Mouse (Mus musculus) kidney, adult 18-20 months (tissue): Measurements from ENCODE around the gene Nr3c2.

ENCODE experiments used
- DNase-seq: peaks from one replicate; pipeline ENCODE4 v3.0.0; 2021

The Nr3c2 gene

GRCm38 (mm10) chr8:76899411-76900154 is at the start of gene Nr3c2:
TSS of gene Nr3c2 (plus strand) at chr8:76899442.
- peak; percentile 54 for DNase-seq

GRCm38 (mm10) chr8:76858534-76858933 is 40.7 kb upstream of the Nr3c2 start:
- DNase-seq: no peak

DNA sequence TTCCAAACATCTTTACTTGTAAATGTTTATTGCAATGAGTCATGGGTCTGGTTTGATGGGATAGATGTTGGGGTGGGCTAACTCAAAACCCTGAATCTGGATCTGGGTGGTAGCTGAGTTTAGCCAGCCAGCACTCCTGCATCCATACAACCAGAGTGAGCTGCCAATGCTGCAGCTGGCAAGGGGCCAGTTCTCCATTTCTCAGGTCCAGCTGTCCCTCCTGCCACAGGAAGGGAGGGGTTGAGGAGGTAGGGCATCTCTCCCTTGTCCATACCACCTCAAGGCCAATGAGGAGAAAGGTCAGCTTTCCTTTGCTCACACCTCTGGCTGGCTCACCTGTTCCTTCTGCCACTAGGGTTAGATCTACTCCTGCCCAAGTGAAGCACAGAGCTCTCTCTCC is 39.5 kb upstream of the Nr3c2 start:
- no peak for DNase-seq

DNA sequence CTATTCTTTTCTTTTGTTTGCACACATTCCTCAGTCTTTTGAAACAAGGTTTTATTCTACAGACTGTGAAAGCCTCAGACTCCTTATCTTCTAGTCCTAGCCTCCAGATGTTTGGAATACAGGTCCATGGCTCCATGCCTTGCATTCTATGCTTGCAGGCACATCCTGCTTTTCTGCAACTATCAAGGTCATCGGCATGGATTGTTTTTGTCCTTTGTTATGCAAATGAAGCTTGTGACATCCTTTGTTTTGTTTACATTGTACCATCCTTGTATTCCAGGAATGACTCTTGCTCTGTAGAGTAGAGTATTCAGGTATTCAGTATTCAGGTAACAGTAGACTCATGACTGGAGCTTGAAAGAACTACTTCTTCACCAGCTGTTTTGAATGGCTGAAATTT is 36.2 kb upstream of the Nr3c2 start:
- DNase-seq: no peak

GRCm38 (mm10) chr8:76876809-76877208 is 22.4 kb upstream of the Nr3c2 start:
- no peak for DNase-seq

DNA sequence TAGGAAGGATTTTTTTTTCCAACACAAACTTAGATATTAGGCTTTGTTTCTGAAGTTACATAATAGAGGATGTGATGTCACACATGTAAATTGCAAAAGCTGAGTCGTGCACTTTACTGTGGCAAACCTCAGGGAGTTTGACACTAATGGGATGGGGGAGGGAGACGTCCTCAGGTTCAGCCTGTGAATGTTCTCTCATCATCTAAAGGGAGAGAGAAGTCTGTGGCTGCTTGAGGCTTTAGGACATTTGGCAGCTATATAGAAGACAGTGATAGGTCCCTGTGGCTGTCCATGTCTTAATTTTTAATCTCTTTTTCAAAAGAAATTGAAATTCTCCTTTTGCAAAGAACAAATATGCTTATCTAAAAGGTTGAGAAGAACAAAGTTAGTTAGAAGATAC is 2.2 kb upstream of the Nr3c2 start:
- no peak for DNase-seq

DNA sequence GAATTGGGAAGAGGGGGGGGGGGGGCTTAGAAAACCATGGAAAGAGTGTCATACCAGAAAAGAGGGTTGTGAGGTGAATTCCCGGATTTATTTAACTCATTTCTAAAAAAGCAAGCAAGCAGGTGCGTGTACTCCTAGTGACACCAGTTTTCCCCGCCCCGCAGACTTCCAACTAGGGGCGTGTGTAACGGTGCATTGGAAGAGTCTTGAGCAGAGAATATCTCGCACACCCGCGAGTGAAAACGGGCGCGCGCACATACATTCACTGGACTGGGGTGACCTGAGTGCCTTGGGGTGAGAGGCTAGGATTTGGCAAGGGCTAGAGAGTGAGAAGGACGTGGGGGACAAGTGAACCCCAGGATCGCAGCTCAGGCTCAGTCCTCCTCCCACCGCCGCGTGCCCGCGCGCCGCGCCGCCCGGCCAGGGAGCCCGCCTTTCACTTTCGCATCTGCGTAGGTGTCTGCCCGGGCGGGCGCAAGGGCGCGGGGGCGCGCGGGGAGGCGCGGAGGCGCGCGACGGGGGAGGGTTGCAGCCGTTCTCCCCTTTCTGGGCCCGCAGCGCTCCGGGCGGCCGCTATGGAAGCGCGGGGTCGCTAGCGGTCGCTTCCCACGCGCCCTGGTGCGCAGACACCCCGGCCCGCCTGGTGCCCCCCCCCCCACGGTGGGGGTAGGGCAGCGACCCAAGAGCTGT is 376 bp upstream of the Nr3c2 start:
- DNase-seq: peak; percentile 82

GRCm38 (mm10) chr8:76900155-76901141 is 1.2 kb downstream of the Nr3c2 start:
- DNase-seq: peak; percentile 76

- peak; percentile 98 for DNase-seq
These were observed 2.4 kb downstream of the Nr3c2 start for GRCm38 (mm10) chr8:76901430-76902204.

- peak; percentile 10 for DNase-seq
These were observed 3.2 kb downstream of the Nr3c2 start for GRCm38 (mm10) chr8:76902205-76903078.

GRCm38 (mm10) chr8:76911206-76911605 is 12.0 kb downstream of the Nr3c2 start:
- DNase-seq: no peak

DNA sequence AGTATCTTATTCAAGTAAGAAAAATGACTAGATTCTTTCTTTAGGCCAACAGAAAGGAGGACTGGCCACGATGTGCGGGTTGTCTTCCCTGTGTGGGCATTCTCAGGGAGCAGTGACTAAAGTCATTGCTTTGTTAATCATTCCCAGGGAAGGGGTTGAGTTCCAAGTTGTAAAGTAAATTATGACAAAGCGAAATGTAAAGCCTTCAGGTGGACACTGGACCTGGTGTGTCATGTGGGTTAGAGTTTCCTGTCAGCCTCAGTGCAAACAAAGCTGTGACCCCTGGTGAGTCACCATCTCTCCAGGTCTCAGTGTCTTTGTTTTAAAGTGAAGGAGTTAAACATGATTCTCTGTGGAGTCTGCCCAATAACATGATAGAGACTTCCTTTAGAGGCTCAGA is 13.4 kb downstream of the Nr3c2 start:
- peak; percentile 9 for DNase-seq

- no peak for DNase-seq
These were observed 14.0 kb downstream of the Nr3c2 start for GRCm38 (mm10) chr8:76913207-76913606.

DNA sequence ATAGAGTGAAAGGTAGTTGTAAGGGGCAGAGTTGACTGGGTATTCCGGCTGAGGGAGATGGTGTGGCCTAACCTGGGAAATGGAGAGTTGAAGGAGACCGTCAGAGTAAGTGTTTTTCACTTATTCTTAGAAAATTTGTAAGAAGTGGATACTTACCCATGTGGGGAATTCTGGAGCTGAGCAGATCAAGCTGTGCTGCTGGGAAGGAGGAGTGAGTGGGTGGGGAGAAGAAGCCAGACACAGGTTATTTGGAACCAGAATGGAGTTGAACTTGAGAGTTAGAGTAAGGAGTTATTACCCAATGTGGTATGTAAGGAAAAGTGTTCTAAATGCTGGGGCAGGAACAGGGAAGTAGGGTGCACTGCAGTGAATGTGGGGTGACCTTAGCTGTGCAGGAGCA is 16.0 kb downstream of the Nr3c2 start:
- no peak for DNase-seq

DNA sequence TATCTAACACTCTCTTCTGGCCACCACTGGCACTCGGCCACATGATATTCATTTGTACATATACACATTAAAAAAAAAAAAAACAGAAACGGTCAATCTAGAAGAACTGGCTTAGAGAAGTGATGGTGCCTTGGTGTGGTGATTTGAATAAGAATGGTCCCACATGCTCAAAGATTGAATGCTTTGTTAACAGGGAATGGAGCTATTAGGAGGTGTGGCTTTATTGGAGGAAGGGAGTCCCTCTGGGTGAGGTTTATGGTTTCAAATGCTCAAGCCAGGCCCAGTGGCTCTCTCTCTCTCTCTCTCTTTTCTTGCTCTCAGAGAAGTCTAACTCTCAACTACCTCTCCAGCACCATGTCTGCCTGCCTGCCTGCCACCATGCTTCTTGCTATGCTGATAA is 20.3 kb downstream of the Nr3c2 start:
- no peak for DNase-seq

DNA sequence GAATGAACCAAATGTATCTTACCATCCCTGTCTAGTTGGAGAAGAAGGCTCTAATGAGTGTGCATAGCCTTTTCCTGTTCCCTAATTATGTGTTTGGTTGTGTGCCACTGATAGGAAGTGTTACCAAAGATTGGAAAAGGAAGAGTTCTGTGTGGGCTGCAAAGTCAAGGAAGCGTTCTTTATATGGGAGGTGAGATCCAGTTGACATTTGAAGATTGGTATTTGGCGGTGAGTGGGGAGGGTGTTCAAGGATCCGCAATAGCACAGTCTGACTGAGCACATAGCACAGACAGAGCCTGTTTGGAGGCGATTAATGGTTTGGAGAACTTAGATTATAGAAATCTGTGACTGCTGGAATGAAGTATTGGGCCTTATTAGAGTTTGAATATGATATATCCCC is 24.9 kb downstream of the Nr3c2 start:
- DNase-seq: no peak

DNA sequence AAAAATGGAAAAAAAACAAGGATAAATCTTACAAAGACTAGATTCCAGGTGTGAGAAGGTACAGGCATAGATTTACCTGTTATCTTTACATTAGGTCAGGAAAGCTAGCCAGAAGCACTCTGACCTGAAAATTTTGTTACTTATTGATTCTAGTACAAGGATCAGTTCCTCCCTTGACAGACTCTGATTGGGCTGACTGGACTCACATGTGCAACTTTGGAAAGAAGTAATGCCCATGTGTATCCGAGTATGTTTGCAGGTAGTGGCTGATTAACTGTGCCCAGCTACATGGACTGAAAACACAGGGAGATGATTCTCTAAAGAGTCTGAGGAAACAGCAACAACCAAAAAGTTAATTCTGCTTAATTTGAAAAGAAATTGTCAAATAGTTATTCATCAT is 29.1 kb downstream of the Nr3c2 start:
- no peak for DNase-seq

DNA sequence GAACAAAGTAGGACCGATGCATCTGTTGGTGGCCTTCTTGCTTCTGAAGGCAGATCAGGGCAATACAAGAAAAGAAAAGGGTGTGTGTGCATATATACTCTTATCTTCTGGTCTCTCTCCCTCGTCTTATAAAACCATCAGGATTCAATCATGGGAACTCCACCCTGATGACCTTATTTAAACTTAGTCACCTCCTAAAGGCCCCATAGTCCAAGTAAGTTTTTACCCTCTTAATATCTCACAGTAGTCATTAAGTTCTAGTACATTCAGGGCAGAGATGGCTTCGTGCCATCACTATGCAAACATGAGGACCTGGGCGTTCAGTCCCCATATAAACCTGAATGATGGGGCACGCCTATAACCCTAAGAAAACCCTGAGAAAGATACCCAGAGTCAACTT is 29.6 kb downstream of the Nr3c2 start:
- no peak for DNase-seq

- DNase-seq: no peak
These were observed 65.8 kb downstream of the Nr3c2 start for GRCm38 (mm10) chr8:76965046-76965445.

DNA sequence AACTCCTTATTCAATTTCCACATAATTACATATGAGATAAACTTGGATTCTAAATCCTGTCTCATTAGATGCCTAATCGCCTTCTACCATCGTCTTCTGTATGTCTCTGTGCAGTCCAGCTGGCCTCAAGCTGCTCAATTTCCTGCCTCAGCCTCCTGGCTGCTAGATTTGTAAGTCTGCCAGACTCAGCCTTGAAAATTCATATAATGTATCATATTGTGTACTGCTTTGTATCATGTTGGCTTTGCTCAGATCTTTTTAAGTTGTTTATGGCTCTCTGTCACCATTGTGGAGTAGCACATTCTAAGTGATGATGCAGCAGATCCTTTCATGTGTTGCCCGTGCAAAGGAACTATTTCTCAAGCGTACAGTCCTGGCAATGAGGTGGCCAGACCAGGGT is 71.9 kb downstream of the Nr3c2 start:
- no peak for DNase-seq

DNA sequence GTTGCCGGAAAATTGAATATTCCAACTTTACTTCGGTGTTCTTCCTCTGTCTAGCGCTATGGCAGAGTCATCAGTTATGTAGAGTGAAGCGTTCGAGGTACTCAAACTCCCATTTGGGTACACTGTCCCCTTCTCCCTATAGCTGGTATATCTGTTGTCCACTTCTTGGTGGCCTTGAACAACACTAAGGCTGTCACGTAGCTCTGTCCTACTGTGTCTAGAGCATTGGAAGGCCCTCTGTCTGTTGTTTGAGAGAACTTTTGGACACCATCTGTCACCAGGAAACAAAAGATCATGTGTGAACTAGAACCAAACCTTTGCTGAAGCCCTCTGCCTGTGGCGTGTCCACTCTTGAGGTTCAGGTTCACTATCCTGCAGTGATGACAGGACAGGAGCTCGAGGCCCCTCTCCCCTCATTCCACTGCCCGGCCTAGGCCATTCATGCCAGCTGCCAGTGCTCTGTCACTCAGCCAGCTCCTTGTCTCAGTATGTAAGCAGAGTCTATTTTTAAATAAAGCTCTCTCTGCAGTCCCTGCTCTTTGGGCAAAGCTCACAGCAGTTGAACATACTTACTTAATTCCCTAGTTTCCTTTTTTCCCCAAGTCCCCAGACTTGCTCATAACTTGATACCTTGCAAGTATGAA is 72.6 kb downstream of the Nr3c2 start:
- no peak for DNase-seq
